Mouse (Mus musculus): ENCODE data around the gene Vps33b.
A peak's percentile ranks its signal among the peaks of the same experiment; 100 is the strongest.

Gene Vps33b

GRCm38 (mm10) chr7:80269751-80270255 is 354 bp downstream of the Vps33b start:
- DNase-seq: peak; percentile 55 to 68

- no peak for DNase-seq
Measured at GRCm38 (mm10) chr7:80273456-80273855, 4.0 kb downstream of the Vps33b start.

GRCm38 (mm10) chr7:80276374-80276773 is 6.9 kb downstream of the Vps33b start:
- DNase-seq: no peak

- no peak for DNase-seq
Measured at GRCm38 (mm10) chr7:80280032-80280431, 10.6 kb downstream of the Vps33b start.

GRCm38 (mm10) chr7:80280998-80281397 is 11.5 kb downstream of the Vps33b start:
- no peak for DNase-seq

- DNase-seq: no peak
Measured at GRCm38 (mm10) chr7:80281646-80282045, 12.2 kb downstream of the Vps33b start.

- DNase-seq: no peak
Measured at GRCm38 (mm10) chr7:80283226-80283918, 13.9 kb downstream of the Vps33b start.

GRCm38 (mm10) chr7:80284391-80284790 is 14.9 kb downstream of the Vps33b start:
- no peak for DNase-seq

- DNase-seq: no peak
Measured at GRCm38 (mm10) chr7:80285725-80286124, 16.3 kb downstream of the Vps33b start.

- DNase-seq: no peak
Measured at GRCm38 (mm10) chr7:80287736-80288135, 18.3 kb downstream of the Vps33b start.

- DNase-seq: peak; percentile 97 to 98
Measured at GRCm38 (mm10) chr7:80294062-80294763, 24.8 kb downstream of the Vps33b start, which contains the start of gene Prc1. TSS of gene Prc1 (plus strand) at chr7:80294450.

GRCm38 (mm10) chr7:80294764-80295648 is 25.6 kb downstream of the Vps33b start:
- DNase-seq: no peak

- no peak for DNase-seq
Measured at GRCm38 (mm10) chr7:80296462-80296861, 27.0 kb downstream of the Vps33b start.

- no peak for DNase-seq
Measured at GRCm38 (mm10) chr7:80297041-80297440, 27.6 kb downstream of the Vps33b start.

GRCm38 (mm10) chr7:80298754-80299153 is 29.3 kb downstream of the Vps33b start:
- DNase-seq: no peak

GRCm38 (mm10) chr7:80299568-80299967 is 30.1 kb downstream of the Vps33b start:
- no peak for DNase-seq

- DNase-seq: no peak
Measured at GRCm38 (mm10) chr7:80301522-80301921, 32.1 kb downstream of the Vps33b start.

- no peak for DNase-seq
Measured at GRCm38 (mm10) chr7:80307766-80308165, 38.3 kb downstream of the Vps33b start.

GRCm38 (mm10) chr7:80310771-80311170 is 41.3 kb downstream of the Vps33b start:
- DNase-seq: no peak

- DNase-seq: no peak
Measured at GRCm38 (mm10) chr7:80315733-80316132, 46.3 kb downstream of the Vps33b start.

GRCm38 (mm10) chr7:80317439-80318115 is 48.1 kb downstream of the Vps33b start:
- DNase-seq: peak; percentile 17 to 39

GRCm38 (mm10) chr7:80318670-80319069 is 49.2 kb downstream of the Vps33b start:
- DNase-seq: no peak

All from kidney, postnatal 36 days (tissue).